Mouse (Mus musculus): ENCODE results near the gene Prkce. TPM values are rescaled to one million over a fixed set of nuclear protein-coding genes. Genes with fewer than 3 reads are reported as not detected.
A peak's percentile ranks its signal among the peaks of the same experiment; 100 is the strongest.

Gene Prkce
- polyA plus RNA-seq, 1 experiment from 2014 or later: 8.1 TPM

DNA sequence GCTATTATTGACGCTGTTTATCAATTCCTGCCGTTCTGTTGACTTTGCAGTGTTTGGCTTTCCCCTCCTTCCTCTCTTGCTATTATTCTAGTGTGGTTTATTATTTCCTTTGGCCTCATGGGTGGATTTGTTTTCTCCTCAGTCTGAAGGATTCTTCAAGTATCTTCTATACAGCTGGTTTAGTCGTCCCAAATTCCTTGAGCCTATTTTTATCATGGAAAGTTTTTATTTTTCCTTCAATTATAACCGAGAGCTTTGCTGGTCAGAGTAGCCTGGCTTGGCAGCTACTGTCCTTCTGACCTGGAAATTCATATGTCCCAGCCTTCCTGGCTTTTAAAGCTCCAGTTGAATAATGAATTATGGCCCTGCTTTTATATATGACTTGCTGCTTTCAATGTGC is 361.8 kb downstream of the Prkce start:
- no peak for ATAC-seq (ENCODE audit: insufficient number of reproducible peaks, low FRiP score, low TSS enrichment, low read depth)
- Histone ChIP-seq H3K36me3 (no peaks in the 10 kb centered on the region), H3K9me3 (replicated peaks) (no peaks in the 10 kb centered on the region), H3K4me1 (no peaks in the 10 kb centered on the region), H3K9ac (no peak overlapping the region), H3K4me3 (replicated peaks) (no peak overlapping the region), H3K4me2 (replicated peaks) (no peak overlapping the region), H3K27ac (replicated peaks) (no peak overlapping the region), H3K27me3 (no peaks in the 10 kb centered on the region)
- WGBS: 70% methylated on average over 4 of the region's 4 CpGs

DNA sequence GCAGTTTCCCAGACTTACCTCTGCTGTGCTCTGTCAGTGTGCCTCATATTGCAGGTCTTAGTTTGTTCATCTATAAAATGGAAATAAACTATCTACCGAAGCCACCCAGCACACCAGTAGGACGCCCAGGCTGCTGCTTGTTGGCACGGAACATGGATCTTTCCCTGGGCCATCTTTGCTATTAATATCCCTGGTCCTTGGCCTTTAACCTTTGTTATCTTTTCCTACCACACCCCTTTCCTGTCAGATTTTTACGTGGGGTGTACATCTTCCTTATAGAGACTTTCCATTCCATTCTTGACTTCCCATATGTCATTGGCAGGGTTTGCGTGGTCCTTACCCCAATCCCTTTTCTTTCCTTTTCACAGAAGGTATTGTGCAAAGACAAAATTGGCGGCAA is 363.6 kb downstream of the Prkce start:
- WGBS: 90% methylated on average over 6 of the region's 6 CpGs
- Histone ChIP-seq H3K36me3 (no peaks in the 10 kb centered on the region), H3K9ac (no peak overlapping the region), H3K4me1 (0 out of 2 replicates have a peak, but pooled peaks cover 5% of the 10 kb centered on the region), H3K4me3 (replicated peaks) (no peak overlapping the region), H3K27me3 (no peaks in the 10 kb centered on the region), H3K9me3 (replicated peaks) (no peaks in the 10 kb centered on the region), H3K4me2 (replicated peaks) (no peak overlapping the region), H3K27ac (replicated peaks) (no peak overlapping the region)
- ATAC-seq (ENCODE audit: insufficient number of reproducible peaks, low FRiP score, low TSS enrichment, low read depth): no peak

DNA sequence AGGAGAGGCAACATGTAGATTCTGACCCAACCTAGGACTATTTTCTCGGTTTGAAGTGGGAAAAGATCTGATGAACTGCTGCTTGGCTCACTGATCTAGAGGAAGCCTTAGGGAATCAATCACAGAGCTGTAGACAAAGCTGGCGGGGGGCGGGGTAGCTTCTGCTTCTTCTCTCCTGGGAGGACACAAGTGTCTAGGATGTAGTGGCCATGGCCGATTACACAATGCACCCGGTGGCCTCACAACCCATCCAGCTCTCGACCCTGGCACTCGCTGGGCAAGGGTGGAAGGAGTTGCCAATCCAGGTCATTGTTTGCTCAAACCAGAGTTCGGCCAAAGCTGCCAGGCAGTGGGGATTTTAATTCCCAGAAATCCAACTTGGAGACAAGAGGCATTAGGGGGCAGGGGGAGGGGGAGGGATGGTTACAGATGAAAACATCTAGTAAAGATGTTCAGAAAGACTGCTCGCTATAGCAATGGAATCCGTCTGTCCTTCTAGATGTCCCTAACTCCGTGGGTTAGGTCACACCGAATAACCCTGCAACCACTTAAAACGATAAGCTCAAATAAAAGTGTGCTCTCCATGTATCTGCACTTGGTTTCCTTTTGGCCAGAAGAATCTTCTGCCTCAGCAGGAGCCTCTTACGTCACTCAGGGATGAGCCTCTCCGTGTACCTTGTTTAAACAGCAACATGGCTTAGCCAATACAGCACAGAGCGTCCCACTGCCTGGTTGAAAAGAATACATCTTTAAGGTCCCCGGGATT is 365.4 kb downstream of the Prkce start:
- Histone ChIP-seq H3K9ac (no peak overlapping the region), H3K4me2 (replicated peaks) (no peak overlapping the region), H3K27me3 (no peaks in the 10 kb centered on the region), H3K36me3 (no peaks in the 10 kb centered on the region), H3K9me3 (replicated peaks) (no peaks in the 10 kb centered on the region), H3K4me3 (replicated peaks) (no peak overlapping the region), H3K27ac (replicated peaks) (no peak overlapping the region), H3K4me1 (peaks cover 8% of the 10 kb centered on the region; the same call in 1 of the 2 replicates)
- WGBS: 75% methylated on average over 17 of the region's 17 CpGs
- ATAC-seq (ENCODE audit: insufficient number of reproducible peaks, low FRiP score, low TSS enrichment, low read depth): no peak

GRCm38 (mm10) chr17:86533549-86533851 is 365.9 kb downstream of the Prkce start:
- Histone ChIP-seq H3K36me3 (no peaks in the 10 kb centered on the region), H3K9me3 (replicated peaks) (no peaks in the 10 kb centered on the region), H3K27ac (replicated peaks) (no peak overlapping the region), H3K9ac (no peak overlapping the region), H3K4me2 (replicated peaks) (no peak overlapping the region), H3K4me1 (peaks cover 8% of the 10 kb centered on the region; the same call in 1 of the 2 replicates), H3K4me3 (replicated peaks) (no peak overlapping the region), H3K27me3 (no peaks in the 10 kb centered on the region)
- ATAC-seq (ENCODE audit: insufficient number of reproducible peaks, low FRiP score, low TSS enrichment, low read depth): no peak
- 86% methylated on average over 11 of the region's 11 CpGs for WGBS

DNA sequence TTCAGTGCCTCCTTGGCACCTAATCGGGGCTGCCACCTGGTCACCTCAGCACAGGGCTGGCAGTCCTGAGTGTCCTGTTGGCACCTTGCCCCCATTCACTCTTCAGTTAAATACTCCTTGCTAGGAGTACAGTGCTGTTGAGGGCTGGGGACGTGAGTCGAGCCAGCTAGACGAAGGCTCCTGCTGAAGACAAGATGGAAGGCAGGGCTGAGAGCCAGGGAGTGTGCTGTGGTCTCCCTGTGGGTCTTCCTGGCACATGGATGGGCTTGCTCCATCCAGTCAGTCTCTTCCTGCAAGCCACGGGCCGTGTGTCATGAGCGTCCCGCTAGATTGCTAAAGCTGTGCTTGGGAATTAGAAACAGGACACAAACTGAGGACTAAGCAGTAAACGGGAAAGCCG is 367.5 kb downstream of the Prkce start:
- H3K9me3 ChIP-seq (replicated peaks): no peaks in the 10 kb centered on the region
- no peaks in the 10 kb centered on the region for H3K27me3 ChIP-seq
- ATAC-seq (ENCODE audit: insufficient number of reproducible peaks, low FRiP score, low TSS enrichment, low read depth): peak; percentile 41; the same call in 1 of the 2 replicates
- H3K36me3 ChIP-seq: no peaks in the 10 kb centered on the region
- H3K4me3 ChIP-seq (replicated peaks): no peak overlapping the region
- no peak overlapping the region for H3K4me2 ChIP-seq (replicated peaks)
- peaks cover 8% of the 10 kb centered on the region; the same call in 1 of the 2 replicates for H3K4me1 ChIP-seq
- peak overlapping the region; percentile 74 for H3K27ac ChIP-seq (replicated peaks)
- WGBS: 49% methylated on average over 10 of the region's 10 CpGs
- H3K9ac ChIP-seq: no peak overlapping the region

GRCm38 (mm10) chr17:86535827-86536656 is 368.5 kb downstream of the Prkce start:
- Histone ChIP-seq H3K27me3 (no peaks in the 10 kb centered on the region), H3K9ac (no peak overlapping the region), H3K9me3 (replicated peaks) (no peaks in the 10 kb centered on the region), H3K4me2 (replicated peaks) (peak overlapping the region; percentile 51), H3K36me3 (no peaks in the 10 kb centered on the region), H3K27ac (replicated peaks) (peak overlapping the region; percentile 77), H3K4me1 (peaks cover 8% of the 10 kb centered on the region; the same call in 1 of the 2 replicates), H3K4me3 (replicated peaks) (peak overlapping the region; percentile 33)
- peak; percentile 75 for ATAC-seq (ENCODE audit: insufficient number of reproducible peaks, low FRiP score, low TSS enrichment, low read depth)
- 18% methylated on average over 22 of the region's 22 CpGs for WGBS

- ATAC-seq (ENCODE audit: insufficient number of reproducible peaks, low FRiP score, low TSS enrichment, low read depth): no peak
- WGBS: 93% methylated on average over 18 of the region's 18 CpGs
- H3K4me3 ChIP-seq (replicated peaks): no peak overlapping the region
- no peaks in the 10 kb centered on the region for H3K36me3 ChIP-seq
- H3K4me1 ChIP-seq: peaks cover 6% of the 10 kb centered on the region; the same call in 1 of the 2 replicates
- H3K4me2 ChIP-seq (replicated peaks): no peak overlapping the region
- H3K9ac ChIP-seq: no peak overlapping the region
- H3K27me3 ChIP-seq: no peaks in the 10 kb centered on the region
- H3K9me3 ChIP-seq (replicated peaks): no peaks in the 10 kb centered on the region
- no peak overlapping the region for H3K27ac ChIP-seq (replicated peaks)
These were observed 372.4 kb downstream of the Prkce start for GRCm38 (mm10) chr17:86539881-86540430.

DNA sequence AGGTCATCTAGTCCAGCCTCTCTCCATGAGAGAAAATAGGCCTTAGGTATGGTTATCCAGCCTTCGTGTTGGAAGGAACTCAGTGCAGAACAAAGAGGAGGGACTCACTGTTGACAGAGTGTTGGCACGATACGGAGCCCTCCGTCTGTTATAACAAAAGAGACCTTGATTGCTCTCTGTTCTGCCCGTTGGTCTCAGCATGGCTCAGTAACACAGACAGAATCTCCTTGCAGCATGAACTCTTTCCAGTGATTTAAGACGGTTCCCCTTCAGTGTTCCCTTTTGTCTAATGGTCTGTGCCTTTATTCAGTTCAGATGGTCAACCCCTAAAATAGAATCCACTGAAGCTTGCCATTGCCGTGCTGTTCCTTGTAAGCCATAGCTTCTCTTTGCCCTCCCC is 378.9 kb downstream of the Prkce start:
- H3K27me3 ChIP-seq: no peaks in the 10 kb centered on the region
- H3K4me2 ChIP-seq (replicated peaks): no peak overlapping the region
- H3K9me3 ChIP-seq (replicated peaks): no peaks in the 10 kb centered on the region
- no peak overlapping the region for H3K27ac ChIP-seq (replicated peaks)
- H3K4me1 ChIP-seq: no peaks in the 10 kb centered on the region
- no peak overlapping the region for H3K9ac ChIP-seq
- H3K4me3 ChIP-seq (replicated peaks): no peak overlapping the region
- H3K36me3 ChIP-seq: no peaks in the 10 kb centered on the region
- WGBS: 66% methylated on average over 7 of the region's 7 CpGs
- no peak for ATAC-seq (ENCODE audit: insufficient number of reproducible peaks, low FRiP score, low TSS enrichment, low read depth)

- Histone ChIP-seq H3K36me3 (no peaks in the 10 kb centered on the region), H3K9ac (no peak overlapping the region), H3K27ac (replicated peaks) (no peak overlapping the region), H3K4me2 (replicated peaks) (no peak overlapping the region), H3K4me3 (replicated peaks) (no peak overlapping the region), H3K4me1 (no peaks in the 10 kb centered on the region), H3K27me3 (no peaks in the 10 kb centered on the region), H3K9me3 (replicated peaks) (no peaks in the 10 kb centered on the region)
- ATAC-seq (ENCODE audit: insufficient number of reproducible peaks, low FRiP score, low TSS enrichment, low read depth): no peak
- WGBS: 84% methylated on average over 10 of the region's 10 CpGs
These were observed 381.5 kb downstream of the Prkce start for GRCm38 (mm10) chr17:86549128-86549527.

DNA sequence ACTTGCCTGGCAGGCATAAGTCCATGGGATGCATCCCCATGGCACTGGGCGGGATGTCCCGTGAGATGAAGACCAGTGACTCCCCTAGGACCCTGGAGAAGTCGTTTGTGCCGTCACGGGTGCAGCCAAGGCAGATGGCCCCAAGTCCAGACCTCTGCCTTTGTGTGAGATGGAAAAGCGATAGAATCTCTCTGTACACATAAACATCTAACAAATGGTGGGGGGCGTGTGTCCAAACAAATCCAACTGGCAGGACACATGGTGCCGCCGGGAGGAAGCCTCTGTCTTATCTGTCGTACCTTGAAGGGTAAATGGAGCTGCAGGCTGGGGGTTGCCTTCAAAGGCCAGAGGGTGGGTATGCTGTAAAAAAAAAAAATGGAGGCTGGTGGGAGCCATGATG is 384.0 kb downstream of the Prkce start:
- no peaks in the 10 kb centered on the region for H3K36me3 ChIP-seq
- ATAC-seq (ENCODE audit: insufficient number of reproducible peaks, low FRiP score, low TSS enrichment, low read depth): no peak
- no peaks in the 10 kb centered on the region for H3K9me3 ChIP-seq (replicated peaks)
- no peak overlapping the region for H3K4me3 ChIP-seq (replicated peaks)
- no peak overlapping the region for H3K4me2 ChIP-seq (replicated peaks)
- no peak overlapping the region for H3K27ac ChIP-seq (replicated peaks)
- no peaks in the 10 kb centered on the region for H3K4me1 ChIP-seq
- WGBS: 89% methylated on average over 10 of the region's 10 CpGs
- no peak overlapping the region for H3K9ac ChIP-seq
- no peaks in the 10 kb centered on the region for H3K27me3 ChIP-seq

DNA sequence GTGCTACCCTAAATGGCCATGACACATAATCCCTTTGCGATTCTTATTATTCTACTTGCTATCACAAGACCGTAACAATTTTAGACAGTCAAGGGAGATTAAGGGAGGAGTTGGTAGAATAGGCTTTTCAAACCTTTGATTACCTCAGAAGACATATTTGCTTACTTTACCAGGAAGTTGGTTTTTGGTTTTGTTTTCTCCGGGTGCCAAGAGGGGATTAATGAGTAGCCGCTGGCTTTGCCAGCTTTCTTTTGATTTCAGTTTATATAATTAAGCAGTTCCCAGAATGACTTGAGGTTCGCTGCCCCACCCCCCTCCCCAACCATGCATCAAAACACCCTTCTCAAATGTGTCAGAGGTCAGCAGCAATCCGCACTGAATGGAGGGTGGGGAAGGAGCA is 384.4 kb downstream of the Prkce start:
- Histone ChIP-seq H3K27ac (replicated peaks) (no peak overlapping the region), H3K4me1 (no peaks in the 10 kb centered on the region), H3K9ac (no peak overlapping the region), H3K27me3 (no peaks in the 10 kb centered on the region), H3K9me3 (replicated peaks) (no peaks in the 10 kb centered on the region), H3K4me2 (replicated peaks) (no peak overlapping the region), H3K36me3 (no peaks in the 10 kb centered on the region), H3K4me3 (replicated peaks) (no peak overlapping the region)
- 83% methylated on average over 6 of the region's 6 CpGs for WGBS
- ATAC-seq (ENCODE audit: insufficient number of reproducible peaks, low FRiP score, low TSS enrichment, low read depth): no peak
